In genomic region chr15:77156525-77156924, GRCm38 (mm10) we compare ENCODE assay signal across 8 mouse cellular contexts.
DNase-seq lines count a peak whose midpoint lies in the region; ATAC-seq lines count a peak whose summit lies in the region.

No protein-coding gene starts in this region.

- H3K9me3 ChIP-seq in lung, embryonic 15.5 days: no peaks in the 10 kb centered on the region

- no peaks in the 10 kb centered on the region for H3K36me3 ChIP-seq in lung, embryonic 15.5 days

- DNase-seq in cerebellum, adult 11 months: peak; percentile 45
- peak; percentile 30 for DNase-seq in urinary bladder, postnatal 25 days (ENCODE audit: low spot score)
- DNase-seq in urinary bladder, adult 2 months (ENCODE audit: low spot score): no peak
- DNase-seq in heart, postnatal 14 days: peak; percentile 78 to 80
- no peak for DNase-seq in thymus, postnatal 36 days

- H3K4me2 ChIP-seq in lung, embryonic 15.5 days: no peak overlapping the region

- intact Hi-C loops in heart, postnatal 14 days (cut with DNase I): no loop called here

- H3K9ac ChIP-seq in lung, embryonic 15.5 days: no peak overlapping the region

- H3K27ac ChIP-seq in lung, embryonic 15.5 days: peak overlapping the region; percentile 53; the same call in 1 of the 2 replicates

- H3K27me3 ChIP-seq in lung, embryonic 15.5 days: no peaks in the 10 kb centered on the region

- WGBS in lung, embryonic 15.5 days: 14% methylated on average over 3 of the region's 3 CpGs

- ATAC-seq in cerebellum, adult (ENCODE audit: insufficient number of reproducible peaks, low FRiP score, low TSS enrichment): no peak
- ATAC-seq in lung, embryonic 15.5 days (ENCODE audit: borderline replicate concordance, extremely low read depth, low FRiP score, low TSS enrichment): no peak
- no peak for ATAC-seq in frontal cortex, adult (ENCODE audit: low TSS enrichment)

- peaks cover 43% of the 10 kb centered on the region for H3K4me1 ChIP-seq in lung, embryonic 15.5 days

- no peak overlapping the region for H3K4me3 ChIP-seq in lung, embryonic 15.5 days

Comparison
In these comparisons a context has a peak if more than half of its experiments do, and no peak if none do; other contexts are left out.
1. DNase-seq: peak in cerebellum, adult 11 months (single experiment), urinary bladder, postnatal 25 days (single experiment) and heart, postnatal 14 days (2 of 2); none in urinary bladder, adult 2 months (single experiment) and thymus, postnatal 36 days (0 of 2).